Mouse (Mus musculus): Measurements from ENCODE around the gene Hoxb2.

- TF ChIP-seq CTCF (IDR thresholded peaks at IDR 0.05; ENCODE audit: low read depth) (no peak), EP300 (optimal IDR thresholded peaks at IDR 0.05) (no peak)
Measured at GRCm38 (mm10) chr11:96332105-96332504, 18.2 kb upstream of the Hoxb2 start.

All from stomach, postnatal 0 days (tissue).